Mouse (Mus musculus) thymus, adult 2 months (tissue): ENCODE results near the gene Svip.

Experiments used
- CTCF ChIP-seq: fragments of 200-500 bp; IDR thresholded peaks from 2 replicates; pipeline ENCODE4 v1.5.1; 2012; ENCODE audit warnings: mild to moderate bottlenecking, control low read depth, low read length, moderate library complexity, borderline replicate concordance; ENCODE audit not compliant: control insufficient read depth, poor library complexity, insufficient read depth; ENCODE audit errors: extremely low read depth
- POLR2A ChIP-seq: fragments of 200-500 bp; IDR thresholded peaks from 2 replicates; pipeline ENCODE4 v1.6.1; 2012; ENCODE audit warnings: mild to moderate bottlenecking, low read length, control low read depth, moderate library complexity; ENCODE audit not compliant: control insufficient read depth, poor library complexity, insufficient read depth; ENCODE audit errors: extremely low read depth

- TF ChIP-seq CTCF, result no peak
- no peak for TF ChIP-seq POLR2A
These were observed 38.2 kb downstream of the Svip start for GRCm38 (mm10) chr7:51967581-51967980.
